Comparison of ENCODE assay signal across 8 mouse cellular contexts in the genomic region with DNA sequence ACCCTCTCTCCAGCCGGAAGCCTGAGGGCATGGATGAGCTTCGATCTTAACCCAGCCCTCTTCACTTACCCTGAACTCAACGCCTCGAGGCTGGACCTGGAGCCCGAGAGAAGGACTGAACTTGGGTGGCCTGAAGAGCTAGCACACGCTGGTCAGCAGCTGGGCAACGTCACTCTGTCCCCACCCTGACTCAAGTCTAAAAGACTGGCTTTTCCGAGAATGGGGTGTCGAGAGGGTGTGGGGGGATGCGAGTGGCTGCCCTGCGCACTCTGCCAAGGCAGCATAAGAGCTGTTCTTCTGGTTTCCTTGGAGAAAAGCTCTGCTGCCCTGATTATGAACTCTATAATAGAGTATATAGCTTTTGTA. TPM values are rescaled to one million over a fixed set of nuclear protein-coding genes. Genes with fewer than 3 reads are reported as not detected.
DNase-seq lines count a peak whose midpoint lies in the region; ATAC-seq lines count a peak whose summit lies in the region.
"Had no signal": no experiment of that assay in that cellular context is flagged by ENCODE, and none has a peak within 500 bp of the region (broad histone marks: within the 10 kb centered on the region; RNA-seq: fewer than 3 reads in every experiment).

No protein-coding gene starts in this region.

- H3K36me3 ChIP-seq in lung, embryonic 15.5 days = no peaks in the 10 kb centered on the region
- no peaks in the 10 kb centered on the region for H3K36me3 ChIP-seq in embryonic facial prominence, embryonic 15.5 days
- H3K36me3 ChIP-seq in limb, embryonic 10.5 days = peaks cover 10% of the 10 kb centered on the region; the same call in 1 of the 2 replicates
- H3K36me3 ChIP-seq in neural tube, embryonic 15.5 days = no peaks in the 10 kb centered on the region

- ATAC-seq in lung, embryonic 15.5 days (ENCODE audit: borderline replicate concordance, extremely low read depth, low FRiP score, low TSS enrichment) = no peak
- ATAC-seq in embryonic facial prominence, embryonic 15.5 days (ENCODE audit: insufficient number of reproducible peaks, low FRiP score, low TSS enrichment, low read depth) = no peak
- ATAC-seq in neural tube, embryonic 15.5 days (ENCODE audit: low FRiP score) = no peak

- peak overlapping the region; percentile 99 for H3K27ac ChIP-seq in lung, embryonic 15.5 days
- H3K27ac ChIP-seq in embryonic facial prominence, embryonic 15.5 days (replicated peaks) = peak overlapping the region; percentile 98
- peak overlapping the region; percentile 96 for H3K27ac ChIP-seq in limb, embryonic 10.5 days
- peak overlapping the region; percentile 88 for H3K27ac ChIP-seq in neural tube, embryonic 15.5 days (replicated peaks)

- no peak for DNase-seq in lung, postnatal 14 days
- DNase-seq in limb, embryonic 10.5 days (ENCODE audit: low spot score) = no peak
- DNase-seq in retina, embryonic 14.5 days (ENCODE audit: low spot score) = no peak
- no peak for DNase-seq in adrenal gland, adult (ENCODE audit: inconsistent age in 2 of 2, low spot score in 1 of 2)
- DNase-seq: layer of hippocampus, adult 9-11 months had no signal

- H3K9me3 ChIP-seq in lung, embryonic 15.5 days = no peaks in the 10 kb centered on the region
- no peaks in the 10 kb centered on the region for H3K9me3 ChIP-seq in embryonic facial prominence, embryonic 15.5 days (replicated peaks)
- no peaks in the 10 kb centered on the region for H3K9me3 ChIP-seq in limb, embryonic 10.5 days (replicated peaks)
- H3K9me3 ChIP-seq in neural tube, embryonic 15.5 days (replicated peaks) = no peaks in the 10 kb centered on the region

- peak overlapping the region; percentile 92 for H3K4me3 ChIP-seq in lung, embryonic 15.5 days
- peak overlapping the region; percentile 92 for H3K4me3 ChIP-seq in embryonic facial prominence, embryonic 15.5 days (replicated peaks)
- peak overlapping the region; percentile 88 for H3K4me3 ChIP-seq in limb, embryonic 10.5 days
- H3K4me3 ChIP-seq in neural tube, embryonic 15.5 days (replicated peaks) = peak overlapping the region; percentile 58

- peak overlapping the region; percentile 61 for H3K4me2 ChIP-seq in lung, embryonic 15.5 days
- peak overlapping the region; percentile 73 for H3K4me2 ChIP-seq in embryonic facial prominence, embryonic 15.5 days (replicated peaks)
- H3K4me2 ChIP-seq in neural tube, embryonic 15.5 days = peak overlapping the region; percentile 87

- 0% methylated on average over 11 of the region's 11 CpGs for WGBS in lung, embryonic 15.5 days
- whole genome bisulfite sequencing in embryonic facial prominence, embryonic 15.5 days = 1% methylated on average over 11 of the region's 11 CpGs
- WGBS in limb, embryonic 10.5 days = under 1% methylated on average over 11 of the region's 11 CpGs
- 0% methylated on average over 11 of the region's 11 CpGs for WGBS in neural tube, embryonic 15.5 days

- H3K4me1 ChIP-seq in lung, embryonic 15.5 days = peaks cover 63% of the 10 kb centered on the region
- peaks cover 72% of the 10 kb centered on the region for H3K4me1 ChIP-seq in embryonic facial prominence, embryonic 15.5 days
- peaks cover 83% of the 10 kb centered on the region for H3K4me1 ChIP-seq in limb, embryonic 10.5 days
- peaks cover 73% of the 10 kb centered on the region for H3K4me1 ChIP-seq in neural tube, embryonic 15.5 days

- no peaks in the 10 kb centered on the region for H3K27me3 ChIP-seq in lung, embryonic 15.5 days
- H3K27me3 ChIP-seq in embryonic facial prominence, embryonic 15.5 days = no peaks in the 10 kb centered on the region
- no peaks in the 10 kb centered on the region for H3K27me3 ChIP-seq in limb, embryonic 10.5 days (ENCODE audit: low read depth, poor library complexity, severe bottlenecking)
- peaks cover 21% of the 10 kb centered on the region; the same call in 1 of the 2 replicates for H3K27me3 ChIP-seq in neural tube, embryonic 15.5 days (replicated peaks)

- peak overlapping the region; percentile 97 for H3K9ac ChIP-seq in lung, embryonic 15.5 days
- H3K9ac ChIP-seq in embryonic facial prominence, embryonic 15.5 days = peak overlapping the region; percentile 91
- peak overlapping the region; percentile 69 for H3K9ac ChIP-seq in neural tube, embryonic 15.5 days (replicated peaks)

RNA-seq across cellular contexts. Expression of a gene that starts 1.6 kb away (rescaled TPM):
- 498 and 529 TPM in 2 replicates for polyA plus RNA-seq in lung, embryonic 15.5 days (2015; fragmentation: Nextera tagmentation; extraction: Ambion mirVana)
- 432 and 441 TPM in 2 replicates for polyA plus RNA-seq in embryonic facial prominence, embryonic 15.5 days (2015; fragmentation: Nextera tagmentation; extraction: Ambion mirVana)
- polyA plus RNA-seq in limb, embryonic 10.5 days (2016; fragmentation: Nextera tagmentation; extraction: Ambion mirVana) = 375 and 475 TPM in 2 replicates
- 227 TPM in 2 replicates for polyA plus RNA-seq in neural tube, embryonic 15.5 days (2015; fragmentation: Nextera tagmentation; extraction: Ambion mirVana)

RNA-seq across cellular contexts. Expression of a gene that starts 27.3 kb away (rescaled TPM):
- polyA plus RNA-seq in lung, embryonic 15.5 days (2015; fragmentation: Nextera tagmentation; extraction: Ambion mirVana) = 13.7 and 16.1 TPM in 2 replicates
- 10.1 and 12.5 TPM in 2 replicates for polyA plus RNA-seq in embryonic facial prominence, embryonic 15.5 days (2015; fragmentation: Nextera tagmentation; extraction: Ambion mirVana)
- 6.4 and 7.3 TPM in 2 replicates for polyA plus RNA-seq in limb, embryonic 10.5 days (2016; fragmentation: Nextera tagmentation; extraction: Ambion mirVana)
- polyA plus RNA-seq in neural tube, embryonic 15.5 days (2015; fragmentation: Nextera tagmentation; extraction: Ambion mirVana) = 2.1 and 4.4 TPM in 2 replicates
